ENCODE assay signal across 22 mouse cellular contexts in the genomic region with DNA sequence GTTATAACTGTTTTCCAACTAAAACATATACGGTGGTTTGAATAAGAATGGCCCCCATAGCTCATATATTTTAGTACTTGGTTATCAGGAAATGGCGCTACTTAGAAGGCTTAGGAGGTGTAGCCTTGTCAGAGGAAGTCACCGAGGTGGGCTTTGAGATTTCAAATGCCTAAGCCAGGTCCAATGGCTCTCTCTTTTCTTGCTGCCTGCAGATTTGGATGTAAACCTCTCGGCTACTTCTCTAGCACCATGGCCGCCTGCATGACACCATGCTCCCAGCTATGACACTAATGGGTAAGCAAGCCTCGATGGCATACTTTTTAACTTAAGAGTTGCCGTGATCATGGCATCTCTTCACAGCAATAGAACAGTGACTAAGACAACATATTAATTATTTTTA.
DNase-seq lines count a peak whose midpoint lies in the region; ATAC-seq and TF ChIP-seq lines count a peak whose summit lies in the region.
"Had no signal": no experiment of that assay in that cellular context is flagged by ENCODE, and none has a peak within 500 bp of the region (broad histone marks: within the 10 kb centered on the region; RNA-seq: fewer than 3 reads in every experiment).

No protein-coding gene starts in this region.

- H3K79me2 ChIP-seq in heart, adult 2 months (replicated peaks; ENCODE audit: control insufficient read depth, insufficient read depth, low read length), result no peaks in the 10 kb centered on the region

- H3K4me1 ChIP-seq in heart, adult 2 months (ENCODE audit: control insufficient read depth, insufficient read depth, low read length), result no peaks in the 10 kb centered on the region
- no peaks in the 10 kb centered on the region; the same call in 1 of the 2 replicates for H3K4me1 ChIP-seq in heart, embryonic 10.5 days
- peaks cover 11% of the 10 kb centered on the region for H3K4me1 ChIP-seq in intestine, embryonic 14.5 days (replicated peaks; ENCODE audit: control insufficient read depth, insufficient read depth, low read length)
- peaks cover 1% of the 10 kb centered on the region; the same call in 1 of the 2 replicates for H3K4me1 ChIP-seq in intestine, embryonic 15.5 days (replicated peaks)

- WGBS in heart, adult 2 months, result 91% methylated on average over 7 of the region's 7 CpGs
- WGBS in heart, embryonic 10.5 days, result 85% methylated on average over 7 of the region's 7 CpGs
- WGBS in intestine, embryonic 14.5 days, result 87% methylated on average over 7 of the region's 7 CpGs
- 88% methylated on average over 7 of the region's 7 CpGs for WGBS in intestine, embryonic 15.5 days

- H3K9ac ChIP-seq in heart, adult 2 months (ENCODE audit: low read depth, low read length), result no peak overlapping the region
- no peak overlapping the region for H3K9ac ChIP-seq in intestine, embryonic 14.5 days (ENCODE audit: low read length)
- H3K9ac ChIP-seq in intestine, embryonic 15.5 days, result no peak overlapping the region

- H3K4me3 ChIP-seq in heart, adult 2 months, result no peak overlapping the region
- no peak overlapping the region for H3K4me3 ChIP-seq in heart, embryonic 10.5 days
- no peak overlapping the region for H3K4me3 ChIP-seq in intestine, embryonic 14.5 days (ENCODE audit: low read depth, low read length)
- no peak overlapping the region for H3K4me3 ChIP-seq in intestine, embryonic 15.5 days (replicated peaks)

- TF ChIP-seq EP300 in heart, adult 2 months (IDR thresholded peaks at IDR 0.05; ENCODE audit: insufficient read depth, low read depth, low read length), result no peak

- TF ChIP-seq POLR2A in heart, adult 2 months (IDR thresholded peaks at IDR 0.05; ENCODE audit: insufficient read depth, low read depth, low read length), result no peak

- H3K4me2 ChIP-seq in intestine, embryonic 14.5 days (ENCODE audit: low read length), result no peak overlapping the region
- H3K4me2 ChIP-seq in intestine, embryonic 15.5 days (replicated peaks), result no peak overlapping the region

- intact Hi-C loops in heart, adult 2 months (cut with DNase I), result no loop called here
- intact Hi-C loops in heart, postnatal 14 days (cut with DNase I), result no loop called here

- no peaks in the 10 kb centered on the region for H3K36me3 ChIP-seq in heart, adult 2 months (ENCODE audit: control insufficient read depth, insufficient read depth, low read length)
- no peaks in the 10 kb centered on the region for H3K36me3 ChIP-seq in heart, embryonic 10.5 days
- no peaks in the 10 kb centered on the region for H3K36me3 ChIP-seq in intestine, embryonic 14.5 days (ENCODE audit: control insufficient read depth, insufficient read depth, low read length)
- H3K36me3 ChIP-seq in intestine, embryonic 15.5 days, result no peaks in the 10 kb centered on the region
- H3K36me3 ChIP-seq: G1E had no signal

- no peak overlapping the region for H3K27ac ChIP-seq in heart, adult 2 months
- H3K27ac ChIP-seq in heart, embryonic 10.5 days, result no peak overlapping the region
- no peak overlapping the region for H3K27ac ChIP-seq in intestine, embryonic 14.5 days (ENCODE audit: low read depth)
- no peak overlapping the region for H3K27ac ChIP-seq in intestine, embryonic 15.5 days

- no peaks in the 10 kb centered on the region for H3K9me3 ChIP-seq in heart, embryonic 10.5 days
- H3K9me3 ChIP-seq in intestine, embryonic 14.5 days (ENCODE audit: control insufficient read depth, low read length), result no peaks in the 10 kb centered on the region
- H3K9me3 ChIP-seq in intestine, embryonic 15.5 days, result no peaks in the 10 kb centered on the region

- H3K27me3 ChIP-seq in heart, adult 2 months (ENCODE audit: control insufficient read depth, insufficient read depth, low read length), result no peaks in the 10 kb centered on the region
- no peaks in the 10 kb centered on the region for H3K27me3 ChIP-seq in heart, embryonic 10.5 days (ENCODE audit: insufficient read depth, poor library complexity, severe bottlenecking)
- no peaks in the 10 kb centered on the region for H3K27me3 ChIP-seq in intestine, embryonic 14.5 days (replicated peaks; ENCODE audit: control insufficient read depth, insufficient read depth, low read length)
- no peaks in the 10 kb centered on the region for H3K27me3 ChIP-seq in intestine, embryonic 15.5 days (replicated peaks)
- H3K27me3 ChIP-seq: CH12.LX, Patski had no signal

- TF ChIP-seq CTCF in heart, adult 2 months (IDR thresholded peaks at IDR 0.05), result no peak

- ATAC-seq in intestine, embryonic 14.5 days (replicated peaks; ENCODE audit: low FRiP score, low TSS enrichment, low read depth), result no peak
- no peak for ATAC-seq in intestine, embryonic 15.5 days
- ATAC-seq: activated CD4-positive, CD25-positive, alpha-beta regulatory T cell, adult 4 months; CD4-positive, CD25-positive, alpha-beta regulatory T cell, adult 4 months; Patski had no signal

- DNase-seq in heart, adult 11 months, result peak; percentile 59
- DNase-seq in heart, adult 2 months, result no peak
- DNase-seq in heart, embryonic 10.5 days (ENCODE audit: low spot score), result peak; percentile 58
- DNase-seq in heart, postnatal 14 days, result no peak
- peak; percentile 27 for DNase-seq in intestine, embryonic 14.5 days (ENCODE audit: low spot score)
- peak; percentile 27 for DNase-seq in testis, postnatal 10 days (ENCODE audit: low spot score)
- no peak for DNase-seq in testis, postnatal 14 days (ENCODE audit: low spot score)
- DNase-seq: adrenal gland, adult 2 months; adrenal gland, adult 8-10 months; adrenal gland, postnatal 10 days; adrenal gland, postnatal 14 days; adrenal gland, postnatal 25 days; adrenal gland, postnatal 36 days; B cell, adult 2 months; cerebellum, adult 11 months; cerebellum, adult 11-12 months had no signal

Comparison
In these comparisons a context has a peak if more than half of its experiments do, and no peak if none do; other contexts are left out.
1. DNase-seq: peak in heart, adult 11 months (single experiment), heart, embryonic 10.5 days (single experiment), intestine, embryonic 14.5 days (single experiment) and testis, postnatal 10 days (single experiment); none in heart, adult 2 months (0 of 2), heart, postnatal 14 days (0 of 2) and testis, postnatal 14 days (single experiment).